Mouse (Mus musculus) limb, embryonic 12.5 days (tissue): ENCODE data around the gene Syt14. TPM values are rescaled to one million over a fixed set of nuclear protein-coding genes. Genes with fewer than 3 reads are reported as not detected.

Experiments used
- ATAC-seq: fragments of 200-750 bp; cut with Nextera tagmentation; 2 replicates; pipeline ENCODE4 v1.8.0; 2017; ENCODE audit warnings: low read depth, moderate TSS enrichment; ENCODE audit not compliant: insufficient number of reproducible peaks, insufficient read depth, low FRiP score, low TSS enrichment
- H3K27ac ChIP-seq: fragments of 300-500 bp; sonication (generic); 2 replicates; pipeline ENCODE4 v1.5.1; 2016; ENCODE audit warnings: mild to moderate bottlenecking, moderate library complexity
- H3K27me3 ChIP-seq: fragments of 300-500 bp; sonication (generic); 2 replicates; pipeline ENCODE4 v1.6.1; 2016; ENCODE audit warnings: mild to moderate bottlenecking, moderate library complexity
- H3K36me3 ChIP-seq: fragments of 300-500 bp; sonication (generic); 2 replicates; pipeline ENCODE4 v1.6.1; 2016; ENCODE audit warnings: mild to moderate bottlenecking, moderate library complexity
- H3K4me1 ChIP-seq: fragments of 300-500 bp; sonication (generic); replicated peaks from 2 replicates; pipeline ENCODE4 v1.6.1; 2016
- H3K4me2 ChIP-seq: fragments of 300-500 bp; sonication (generic); 2 replicates; pipeline ENCODE4 v1.6.1; 2016; ENCODE audit warnings: mild to moderate bottlenecking, moderate library complexity
- H3K4me3 ChIP-seq: fragments of 300-500 bp; sonication (generic); replicated peaks from 2 replicates; pipeline ENCODE4 v1.5.1; 2016; ENCODE audit warnings: mild to moderate bottlenecking
- H3K9ac ChIP-seq: fragments of 300-500 bp; sonication (generic); replicated peaks from 2 replicates; pipeline ENCODE4 v1.6.1; 2016; ENCODE audit warnings: mild to moderate bottlenecking, moderate library complexity
- H3K9me3 ChIP-seq: fragments of 300-500 bp; sonication (generic); 2 replicates; pipeline ENCODE4 v1.6.1; 2016; ENCODE audit warnings: mild to moderate bottlenecking, moderate library complexity
- WGBS: fragments of 180-500 bp; shearing (Covaris S2); methylation state at CpG from one replicate; pipeline ENCODE4 v1.1.7; 2016; 5-methylcytosine and 5-hydroxymethylcytosine counted together
- polyA plus RNA-seq: library from polyadenylated mRNA; unstranded; fragments of >200 nt; fragmentation: Nextera tagmentation; extraction: Ambion mirVana; gene quantifications from 2 replicates; pipeline ENCODE4 v1.2.1, GENCODE M21; 2016

The Syt14 gene
- polyA plus RNA-seq, 1 experiment from 2014 or later, result 4.2 TPM

DNA sequence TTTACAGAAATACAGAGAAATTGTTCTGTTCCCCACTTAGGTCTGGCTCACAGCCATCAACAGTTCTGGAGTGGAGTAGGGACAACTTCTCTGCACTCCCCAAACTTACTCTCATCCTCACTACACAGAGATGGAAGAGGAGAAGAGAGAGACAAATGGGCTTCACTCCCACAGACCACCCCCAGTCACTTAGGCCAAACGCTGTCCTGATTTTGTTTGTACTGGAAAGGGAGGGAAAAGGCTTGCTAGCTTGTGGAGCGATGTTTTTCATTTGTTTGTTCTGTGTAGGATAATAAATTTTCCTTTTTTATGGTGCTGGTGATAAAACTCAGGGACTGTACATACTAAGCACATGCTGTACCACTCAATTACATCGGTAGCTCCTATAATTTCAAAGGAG lies 134.7 kb downstream of the Syt14 start:
- Histone ChIP-seq H3K4me1 (peaks cover 16% of the 10 kb centered on the region), H3K9ac (no peak overlapping the region), H3K4me3 (no peak overlapping the region), H3K27me3 (no peaks in the 10 kb centered on the region), H3K27ac (no peak overlapping the region), H3K36me3 (no peaks in the 10 kb centered on the region; the same call in 1 of the 2 replicates), H3K4me2 (no peak overlapping the region), H3K9me3 (no peaks in the 10 kb centered on the region)
- no peak for ATAC-seq
- 16% methylated on average over 3 of the region's 3 CpGs for WGBS

DNA sequence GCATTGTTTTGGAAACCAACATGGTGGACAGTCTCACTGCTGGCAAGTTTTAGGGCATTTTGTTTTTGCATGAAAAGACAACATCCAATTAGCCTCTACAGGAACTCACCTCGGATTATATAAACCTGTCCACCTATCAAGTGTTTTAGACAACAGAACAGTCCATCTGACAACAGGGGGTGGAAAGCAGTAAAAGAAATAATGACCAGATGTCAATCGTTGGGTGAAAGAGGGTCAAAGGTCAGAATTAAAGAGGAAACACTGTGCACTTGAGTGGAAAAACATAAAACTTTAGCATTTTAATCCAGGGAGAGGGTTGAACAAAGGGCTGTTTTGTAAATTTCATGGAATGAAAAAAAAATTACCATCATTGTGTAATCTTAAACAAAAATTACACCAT lies 136.8 kb downstream of the Syt14 start:
- Histone ChIP-seq H3K4me1 (peaks cover 16% of the 10 kb centered on the region), H3K27me3 (no peaks in the 10 kb centered on the region), H3K9me3 (no peaks in the 10 kb centered on the region), H3K4me2 (no peak overlapping the region), H3K9ac (no peak overlapping the region), H3K27ac (no peak overlapping the region), H3K4me3 (no peak overlapping the region), H3K36me3 (no peaks in the 10 kb centered on the region; the same call in 1 of the 2 replicates)
- whole genome bisulfite sequencing, result 14% methylated on average over 2 of the region's 2 CpGs
- ATAC-seq, result no peak

DNA sequence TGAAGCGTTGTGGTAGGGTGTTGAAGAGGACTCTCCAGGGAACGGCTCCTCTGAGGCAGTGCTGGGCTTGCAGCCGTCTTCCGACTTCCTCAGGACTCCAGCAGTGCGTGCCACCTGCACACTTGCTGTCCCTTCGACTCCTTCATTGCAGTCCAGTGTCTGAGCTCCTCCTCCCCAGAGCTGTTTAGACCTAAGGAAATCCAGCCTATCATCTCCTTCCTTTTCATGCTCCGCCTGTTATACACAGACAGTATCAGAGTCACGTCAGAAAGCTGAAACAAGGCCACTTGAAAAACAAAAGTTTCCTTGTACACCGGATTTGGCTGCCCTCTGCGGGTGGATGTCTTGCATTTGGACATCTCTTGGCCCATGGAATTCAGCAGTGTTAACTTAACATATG lies 138.4 kb downstream of the Syt14 start:
- no peak overlapping the region for H3K4me3 ChIP-seq
- H3K9me3 ChIP-seq, result no peaks in the 10 kb centered on the region
- peaks cover 16% of the 10 kb centered on the region for H3K4me1 ChIP-seq
- H3K27me3 ChIP-seq, result no peaks in the 10 kb centered on the region
- WGBS, result 69% methylated on average over 10 of the region's 10 CpGs
- H3K27ac ChIP-seq, result no peak overlapping the region
- H3K36me3 ChIP-seq, result no peaks in the 10 kb centered on the region; the same call in 1 of the 2 replicates
- no peak overlapping the region for H3K4me2 ChIP-seq
- H3K9ac ChIP-seq, result no peak overlapping the region
- no peak for ATAC-seq

DNA sequence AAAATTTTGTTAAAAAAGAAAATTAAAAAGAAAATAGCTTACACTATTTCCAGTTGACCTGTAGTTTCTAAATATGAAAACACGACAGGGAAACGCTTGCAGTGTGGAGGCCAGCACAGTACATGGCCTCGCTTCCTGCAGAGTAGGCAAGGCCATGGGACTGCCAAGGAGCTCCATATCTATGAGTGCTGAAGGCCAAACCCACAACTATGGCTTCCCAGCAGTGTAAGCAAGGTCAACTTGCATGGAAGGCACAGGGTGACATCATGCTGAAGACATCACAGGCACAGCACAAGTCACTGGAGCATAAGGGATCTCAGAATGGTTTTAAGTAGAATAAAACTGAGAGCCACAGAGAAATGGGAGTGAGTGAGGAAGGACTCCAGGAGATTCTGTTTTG lies 139.5 kb downstream of the Syt14 start:
- Histone ChIP-seq H3K9me3 (no peaks in the 10 kb centered on the region), H3K27ac (no peak overlapping the region), H3K36me3 (no peaks in the 10 kb centered on the region; the same call in 1 of the 2 replicates), H3K4me2 (no peak overlapping the region), H3K27me3 (no peaks in the 10 kb centered on the region), H3K4me1 (peaks cover 9% of the 10 kb centered on the region), H3K9ac (no peak overlapping the region), H3K4me3 (no peak overlapping the region)
- ATAC-seq, result no peak
- 94% methylated on average over 3 of the region's 3 CpGs for WGBS

DNA sequence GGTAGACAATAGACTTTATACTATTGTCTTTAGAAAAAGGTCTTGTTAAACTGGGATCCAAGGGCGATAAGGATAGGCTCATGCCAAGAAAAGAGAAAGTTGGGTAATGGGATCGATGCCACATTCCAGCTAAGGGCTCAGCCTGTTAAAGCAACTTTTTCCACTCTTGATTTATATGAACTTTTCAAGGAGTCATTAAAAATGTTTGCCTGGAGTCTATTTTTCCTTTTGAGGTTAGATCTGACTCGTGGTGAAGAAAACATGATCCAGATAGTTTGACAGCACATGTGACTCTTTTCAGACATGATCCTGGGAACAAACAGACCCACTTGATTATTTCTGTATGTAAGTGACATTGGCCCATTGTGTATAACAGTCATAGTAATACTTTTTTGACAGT lies 144.9 kb downstream of the Syt14 start:
- H3K9me3 ChIP-seq, result no peaks in the 10 kb centered on the region
- no peak overlapping the region for H3K9ac ChIP-seq
- 74% methylated on average over 3 of the region's 3 CpGs for WGBS
- H3K27ac ChIP-seq, result no peak overlapping the region
- H3K27me3 ChIP-seq, result no peaks in the 10 kb centered on the region
- no peak overlapping the region for H3K4me3 ChIP-seq
- H3K4me1 ChIP-seq, result no peaks in the 10 kb centered on the region
- H3K4me2 ChIP-seq, result no peak overlapping the region
- H3K36me3 ChIP-seq, result no peaks in the 10 kb centered on the region
- ATAC-seq, result no peak

DNA sequence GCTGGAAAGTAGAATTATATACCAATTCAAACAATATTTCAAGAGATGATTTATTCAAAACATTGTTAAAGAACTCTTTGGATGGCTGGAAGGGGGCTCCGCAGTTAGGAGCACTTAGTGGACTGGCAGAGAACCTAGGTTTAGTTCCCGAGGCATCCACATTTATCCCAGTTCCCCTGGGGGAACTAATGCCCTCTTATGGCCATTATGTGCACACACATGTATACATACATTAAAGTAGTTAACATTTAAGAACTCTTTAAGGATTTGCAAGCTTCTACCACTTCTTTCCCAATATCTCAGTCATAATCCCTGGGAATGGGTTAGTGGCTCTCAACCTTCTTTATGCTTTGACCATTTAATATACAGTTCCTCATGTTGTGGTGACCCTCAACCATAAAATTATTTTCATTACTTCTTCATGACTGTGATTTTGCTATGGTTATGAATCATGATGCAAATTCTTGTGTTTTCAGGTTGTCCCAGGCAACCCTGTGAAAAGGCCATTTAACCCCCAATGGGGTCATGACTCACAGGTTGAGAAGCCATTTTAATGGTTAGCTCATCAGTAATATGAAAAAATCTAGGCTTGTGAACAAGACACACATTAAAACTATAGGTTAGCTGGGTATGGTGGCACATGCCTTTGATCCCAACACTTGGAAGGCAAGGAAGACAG lies 152.8 kb downstream of the Syt14 start:
- WGBS, result 69% methylated on average over 2 of the region's 2 CpGs
- Histone ChIP-seq H3K4me1 (0 out of 2 replicates have a peak, but pooled peaks cover 3% of the 10 kb centered on the region), H3K36me3 (no peaks in the 10 kb centered on the region), H3K27me3 (no peaks in the 10 kb centered on the region), H3K27ac (no peak overlapping the region), H3K4me3 (no peak overlapping the region), H3K4me2 (no peak overlapping the region), H3K9me3 (no peaks in the 10 kb centered on the region), H3K9ac (no peak overlapping the region)
- no peak for ATAC-seq

DNA sequence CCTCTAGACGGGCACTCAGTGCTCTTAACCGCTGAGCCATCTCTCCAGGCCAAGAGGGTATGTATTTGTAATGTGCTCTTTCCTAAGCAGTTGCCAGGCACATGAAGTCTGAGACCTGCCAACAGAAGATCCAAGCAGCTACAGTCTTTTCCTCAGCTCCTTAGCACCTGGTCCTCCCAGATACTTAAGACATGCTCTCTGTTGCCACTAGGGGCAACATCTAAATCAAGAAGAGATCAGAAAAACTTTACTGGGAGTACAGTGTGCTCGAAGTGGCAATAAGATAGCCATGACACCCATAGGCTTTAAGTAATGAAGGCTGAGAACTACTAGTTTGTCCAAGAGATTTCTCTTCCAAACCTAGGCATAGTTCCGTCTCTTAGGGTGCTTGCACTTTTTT lies 155.4 kb downstream of the Syt14 start:
- H3K36me3 ChIP-seq, result no peaks in the 10 kb centered on the region
- no peak overlapping the region for H3K27ac ChIP-seq
- H3K4me2 ChIP-seq, result no peak overlapping the region
- no peak for ATAC-seq
- 0 out of 2 replicates have a peak, but pooled peaks cover 3% of the 10 kb centered on the region for H3K4me1 ChIP-seq
- no peaks in the 10 kb centered on the region for H3K9me3 ChIP-seq
- no peak overlapping the region for H3K4me3 ChIP-seq
- WGBS, result 79% methylated on average over 4 of the region's 4 CpGs
- no peaks in the 10 kb centered on the region for H3K27me3 ChIP-seq
- H3K9ac ChIP-seq, result no peak overlapping the region

DNA sequence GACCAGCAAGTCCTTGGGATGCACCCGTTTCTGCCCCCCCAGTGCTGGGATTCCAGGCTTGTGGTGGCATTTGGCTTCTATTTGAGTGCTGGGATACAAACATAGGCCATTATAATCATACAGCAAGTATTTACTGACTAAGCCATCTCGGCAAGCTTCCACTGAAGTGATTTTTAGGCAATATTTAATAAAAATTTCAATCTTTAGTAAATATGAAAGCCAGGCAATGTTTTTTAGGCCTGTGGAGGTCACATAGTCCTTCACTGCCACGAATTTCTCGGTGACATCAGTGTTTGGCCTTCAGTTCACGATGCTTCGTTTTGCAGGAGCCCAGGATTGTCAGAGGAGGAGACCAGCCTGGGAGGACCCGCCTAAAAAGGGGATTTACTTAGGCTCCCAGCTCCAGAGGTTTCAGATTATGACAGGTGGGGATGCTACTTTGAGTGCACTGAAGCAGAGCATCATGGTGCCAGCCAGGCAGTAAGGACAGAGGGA lies 156.4 kb downstream of the Syt14 start:
- ATAC-seq, result no peak
- Histone ChIP-seq H3K9me3 (no peaks in the 10 kb centered on the region), H3K27me3 (no peaks in the 10 kb centered on the region), H3K4me1 (no peaks in the 10 kb centered on the region), H3K36me3 (no peaks in the 10 kb centered on the region), H3K4me3 (no peak overlapping the region), H3K27ac (no peak overlapping the region), H3K4me2 (no peak overlapping the region), H3K9ac (no peak overlapping the region)
- WGBS, result 89% methylated on average over 7 of the region's 7 CpGs

DNA sequence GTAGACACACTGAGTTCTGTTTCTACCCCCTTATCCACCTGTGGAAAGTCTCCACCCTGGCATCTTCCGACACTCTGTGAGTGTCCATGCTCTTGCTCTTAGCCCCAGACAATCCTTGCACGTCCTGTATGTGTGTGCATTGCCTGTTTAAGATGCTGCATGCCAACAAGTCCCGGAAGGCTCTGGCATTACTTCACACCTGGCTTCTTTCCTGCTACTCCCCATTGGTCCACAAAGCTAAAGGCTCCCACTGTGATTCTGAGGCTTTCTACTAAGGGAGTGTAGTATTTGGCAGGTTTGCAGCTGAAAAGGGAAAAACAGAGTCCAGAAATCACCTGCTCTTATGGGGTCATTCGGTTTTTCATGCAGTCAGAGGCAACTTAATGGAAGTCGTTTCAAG lies 162.7 kb downstream of the Syt14 start:
- H3K27ac ChIP-seq, result no peak overlapping the region
- no peak overlapping the region for H3K9ac ChIP-seq
- H3K4me1 ChIP-seq, result peaks cover 8% of the 10 kb centered on the region; the same call in 1 of the 2 replicates
- 60% methylated on average over 5 of the region's 5 CpGs for WGBS
- H3K36me3 ChIP-seq, result no peaks in the 10 kb centered on the region
- H3K4me2 ChIP-seq, result no peak overlapping the region
- no peaks in the 10 kb centered on the region for H3K27me3 ChIP-seq
- ATAC-seq, result no peak
- no peak overlapping the region for H3K4me3 ChIP-seq
- H3K9me3 ChIP-seq, result no peaks in the 10 kb centered on the region

DNA sequence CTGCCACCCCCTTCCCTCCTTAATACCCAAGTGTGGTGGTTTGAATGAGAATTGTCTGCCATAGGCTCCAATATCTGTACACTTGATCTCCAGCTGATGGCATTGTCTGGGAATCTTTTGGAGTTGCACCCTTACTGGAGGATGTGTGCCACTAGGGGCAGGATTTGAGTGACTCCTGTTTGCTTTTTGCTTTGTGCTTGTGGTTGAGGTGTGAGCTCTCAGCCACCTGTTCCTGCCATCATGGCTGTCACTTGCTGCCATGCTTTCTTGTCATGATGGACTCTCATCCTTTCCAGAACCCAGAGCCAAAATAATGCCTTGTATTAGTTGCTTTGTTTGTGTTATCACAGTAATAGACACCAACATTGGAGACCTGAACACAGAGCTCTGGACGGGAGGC lies 165.8 kb downstream of the Syt14 start:
- no peak overlapping the region for H3K4me3 ChIP-seq
- H3K36me3 ChIP-seq, result no peaks in the 10 kb centered on the region
- no peak overlapping the region for H3K9ac ChIP-seq
- no peak overlapping the region for H3K4me2 ChIP-seq
- H3K4me1 ChIP-seq, result peaks cover 8% of the 10 kb centered on the region; the same call in 1 of the 2 replicates
- H3K9me3 ChIP-seq, result no peaks in the 10 kb centered on the region
- WGBS, result 97% methylated on average over 1 of the region's 1 CpGs
- H3K27ac ChIP-seq, result no peak overlapping the region
- no peaks in the 10 kb centered on the region for H3K27me3 ChIP-seq
- no peak for ATAC-seq

DNA sequence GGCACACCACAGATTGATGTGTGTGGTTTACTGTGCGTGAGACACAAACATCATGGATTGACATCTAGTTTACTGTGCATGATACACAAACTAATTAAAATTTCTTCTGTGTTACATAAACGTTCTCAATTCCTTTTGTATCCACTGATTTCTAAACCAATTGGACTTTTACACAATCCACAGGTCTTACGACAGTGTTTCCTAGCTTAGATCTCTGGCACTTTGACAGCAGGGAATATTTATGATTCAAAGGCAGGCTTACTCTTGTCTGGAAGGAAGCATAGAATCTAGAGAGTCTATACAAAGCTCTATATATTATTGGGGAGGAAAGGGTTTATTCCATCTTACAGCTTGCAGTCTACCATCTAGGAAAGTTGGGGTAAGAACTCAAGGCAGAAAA lies 171.1 kb downstream of the Syt14 start:
- ATAC-seq, result no peak
- no peaks in the 10 kb centered on the region for H3K36me3 ChIP-seq
- peaks cover 25% of the 10 kb centered on the region for H3K4me1 ChIP-seq
- H3K27me3 ChIP-seq, result no peaks in the 10 kb centered on the region
- H3K9ac ChIP-seq, result no peak overlapping the region
- H3K4me2 ChIP-seq, result no peak overlapping the region
- H3K9me3 ChIP-seq, result no peaks in the 10 kb centered on the region
- H3K4me3 ChIP-seq, result no peak overlapping the region
- no peak overlapping the region for H3K27ac ChIP-seq
- WGBS, result 71% methylated on average over 3 of the region's 3 CpGs
